In genomic region chr13:35760372-35760771, GRCm38 (mm10) we compare ENCODE assay signal across 22 mouse cellular contexts.
A peak's percentile ranks its signal among the peaks of the same experiment; 100 is the strongest.
DNase-seq lines count a peak whose midpoint lies in the region; TF ChIP-seq lines count a peak whose summit lies in the region.
"Had no signal": no experiment of that assay in that cellular context is flagged by ENCODE, and none has a peak within 500 bp of the region (broad histone marks: within the 10 kb centered on the region; RNA-seq: fewer than 3 reads in every experiment).

No protein-coding gene starts in this region.

- peak overlapping the region; percentile 24; the same call in 1 of the 2 replicates for H3K9ac ChIP-seq in MEL (ENCODE audit: control insufficient read depth, low read depth, low read length, poor library complexity, severe bottlenecking)
- H3K9ac ChIP-seq: embryonic facial prominence, embryonic 12.5 days; forebrain, embryonic 12.5 days had no signal

- no peak overlapping the region for H3ac ChIP-seq in myocyte (ENCODE audit: control insufficient read depth, insufficient read length)

- no peaks in the 10 kb centered on the region for H3K9me3 ChIP-seq in MEL (replicated peaks; ENCODE audit: insufficient read depth, low read length)
- H3K9me3 ChIP-seq: embryonic facial prominence, embryonic 12.5 days; forebrain, embryonic 12.5 days; G1E had no signal

- H3K36me3 ChIP-seq in MEL (ENCODE audit: control insufficient read depth in 1 of 2, insufficient read depth in 2 of 2, low read length in 2 of 2): peaks cover 2 to 70% of the 10 kb centered on the region in 2 experiments; a peak in 2 of 4 replicates
- no peaks in the 10 kb centered on the region for H3K36me3 ChIP-seq in myocyte (ENCODE audit: control insufficient read depth, insufficient read depth)
- H3K36me3 ChIP-seq: embryonic facial prominence, embryonic 12.5 days; forebrain, embryonic 12.5 days had no signal

- DNase-seq in 3T3-L1 (ENCODE audit: low read depth, low spot score) (peak; percentile 52), MEL (ENCODE audit: low read depth, low spot score) (peak; percentile 50)
- DNase-seq in Muller cell, postnatal 12 days (ENCODE audit: inconsistent ontology term): peak; percentile 43
- no peak for DNase-seq in lung, postnatal 36 days
- no peak for DNase-seq in gastrocnemius, adult 18-20 months (ENCODE audit: low spot score)
- no peak for DNase-seq in adrenal gland, adult (ENCODE audit: inconsistent age in 2 of 2, low spot score in 1 of 2)
- DNase-seq: adrenal gland, adult 8-10 months; adrenal gland, postnatal 14 days; adrenal gland, postnatal 36 days; cerebellum, adult 11-12 months; cerebellum, adult 2 months; cerebellum, adult 9-10 months; cerebellum, postnatal 10 days; cerebellum, postnatal 25 days had no signal

- H3K4me3 ChIP-seq in MEL (ENCODE audit: control insufficient read depth in 1 of 2, insufficient read depth in 1 of 2, low read depth in 2 of 2, low read length in 2 of 2) (no peak overlapping the region), myocyte (no peak overlapping the region)
- H3K4me3 ChIP-seq: embryonic facial prominence, embryonic 10.5 days; embryonic facial prominence, embryonic 12.5 days; erythroblast, embryonic 14.5 days; forebrain, embryonic 10.5 days; forebrain, embryonic 12.5 days had no signal

- TF ChIP-seq POLR2A in MEL (IDR thresholded peaks at IDR 0.05; ENCODE audit: control insufficient read depth in 1 of 2, insufficient read depth in 1 of 2, low read depth in 1 of 2, low read length in 2 of 2, poor library complexity in 1 of 2) (no peak), myocyte (IDR thresholded peaks at IDR 0.05; ENCODE audit: insufficient read length, low read depth) (no peak)

- H3K4me2 ChIP-seq in myocyte (ENCODE audit: low read depth): peak overlapping the region; percentile 40
- H3K4me2 ChIP-seq: embryonic facial prominence, embryonic 12.5 days; forebrain, embryonic 12.5 days had no signal

- peak in 1 of 2 experiments; percentile 41; a peak in 2 of 4 replicates for TF ChIP-seq EP300 in MEL (IDR thresholded peaks at IDR 0.05; ENCODE audit: low read depth in 1 of 2, low read length in 2 of 2)

- H3K27ac ChIP-seq in MEL (ENCODE audit: control insufficient read depth, low read depth, low read length): peak overlapping the region; percentile 69
- H3K27ac ChIP-seq: embryonic facial prominence, embryonic 10.5 days; embryonic facial prominence, embryonic 12.5 days; forebrain, embryonic 10.5 days; forebrain, embryonic 12.5 days had no signal

- H3K4me1 ChIP-seq in MEL (ENCODE audit: control insufficient read depth in 1 of 2, insufficient read depth in 2 of 2, low read length in 2 of 2): peaks cover 44 to 72% of the 10 kb centered on the region in 2 experiments

- peaks cover 71% of the 10 kb centered on the region for H3K79me2 ChIP-seq in MEL (ENCODE audit: control insufficient read depth, insufficient read depth, low read length, poor library complexity)
- peaks cover 82% of the 10 kb centered on the region for H3K79me2 ChIP-seq in myocyte (ENCODE audit: control insufficient read depth, insufficient read depth)

- no peaks in the 10 kb centered on the region for H3K27me3 ChIP-seq in MEL (ENCODE audit: control insufficient read depth in 1 of 2, insufficient read depth in 2 of 2, low read length in 2 of 2)
- H3K27me3 ChIP-seq in myocyte (ENCODE audit: control insufficient read depth, insufficient read depth, insufficient read length): no peaks in the 10 kb centered on the region
- H3K27me3 ChIP-seq: CH12.LX; embryonic facial prominence, embryonic 12.5 days; forebrain, embryonic 12.5 days had no signal

- no peak for TF ChIP-seq CTCF in MEL (IDR thresholded peaks at IDR 0.05 in 2 of 3, conservative IDR thresholded peaks at IDR 0.05 in 1 of 3; ENCODE audit: control insufficient read depth in 1 of 3, insufficient read depth in 1 of 3, low read depth in 2 of 3, low read length in 3 of 3, poor library complexity in 1 of 3, severe bottlenecking in 1 of 3)

- TF ChIP-seq RAD21 in MEL (IDR thresholded peaks at IDR 0.05; ENCODE audit: low read depth, low read length): no peak

TF ChIP-seq in MEL, 35 proteins besides CTCF, POLR2A, EP300 and RAD21:
- TF ChIP-seq POLR2AphosphoS2 (IDR thresholded peaks at IDR 0.05; ENCODE audit: low read length) (no peak), USF1 (IDR thresholded peaks at IDR 0.05; ENCODE audit: low read depth, low read length) (no peak), POLR2AphosphoS5 (IDR thresholded peaks at IDR 0.05; ENCODE audit: borderline replicate concordance, low read depth, low read length) (no peak), TAL1 (IDR thresholded peaks at IDR 0.05; ENCODE audit: low read length) (no peak), ETS1 (IDR thresholded peaks at IDR 0.05; ENCODE audit: low read depth, low read length) (no peak), E2F4 (IDR thresholded peaks at IDR 0.05; ENCODE audit: borderline replicate concordance, low read depth, low read length) (no peak), ZC3H11A (IDR thresholded peaks at IDR 0.05; ENCODE audit: low read depth, low read length) (no peak), HCFC1 (IDR thresholded peaks at IDR 0.05; ENCODE audit: low read depth, low read length) (no peak)

TF ChIP-seq in myocyte, 11 proteins besides CTCF, POLR2A, EP300 and RAD21:
- TF ChIP-seq CEBPB (IDR thresholded peaks at IDR 0.05; ENCODE audit: insufficient read depth, poor library complexity, severe bottlenecking): peak; percentile 96
- no peak for TF ChIP-seq TCF3 (IDR thresholded peaks at IDR 0.05; ENCODE audit: insufficient read length, low read depth)
- no peak for TF ChIP-seq E2F4 (IDR thresholded peaks at IDR 0.05; ENCODE audit: insufficient read depth)
TF ChIP-seq in myocyte: peak in this region for 1.

Comparison
In these comparisons a context has a peak if more than half of its experiments do, and no peak if none do; other contexts are left out.
1. DNase-seq: peak in 3T3-L1 (single experiment), MEL (single experiment) and Muller cell, postnatal 12 days (single experiment); none in lung, postnatal 36 days (single experiment), gastrocnemius, adult 18-20 months (single experiment) and adrenal gland, adult (0 of 2).